Mouse (Mus musculus) midbrain, embryonic 14.5 days (tissue): ENCODE measurements at regions not wholly inside any gene's neighbourhood (a gene's known extent, or its start where the extent isn't known, plus 50 kb on each side); places are given as distances from the start of the nearest gene placed in this dataset.

ENCODE experiments used
- ATAC-seq: fragments of 200-750 bp; cut with Nextera tagmentation; 2 replicates; pipeline ENCODE4 v1.8.0; 2017; ENCODE audit warnings: moderate number of reproducible peaks, moderate library complexity; ENCODE audit not compliant: low FRiP score, low TSS enrichment
- DNase-seq: peaks from one replicate; pipeline ENCODE4 v3.0.0-alpha.2; 2015
- H3K27ac ChIP-seq: fragments of 300-500 bp; sonication (generic); replicated peaks from 2 replicates; pipeline ENCODE4 v1.5.1; 2014; ENCODE audit warnings: mild to moderate bottlenecking, low read depth, low read length, moderate library complexity
- H3K27me3 ChIP-seq: fragments of 300-500 bp; sonication (generic); 2 replicates; pipeline ENCODE4 v1.6.1; 2014; ENCODE audit warnings: low read length, control low read depth, mixed read lengths; ENCODE audit not compliant: control insufficient read depth, insufficient read depth
- H3K36me3 ChIP-seq: fragments of 300-500 bp; sonication (generic); 2 replicates; pipeline ENCODE4 v1.6.1; 2014; ENCODE audit warnings: low read length, control low read depth; ENCODE audit not compliant: control insufficient read depth, insufficient read depth
- H3K4me1 ChIP-seq: fragments of 300-500 bp; sonication (generic); 2 replicates; pipeline ENCODE4 v1.6.1; 2014; ENCODE audit warnings: mild to moderate bottlenecking, antibody characterized with exemption, low read length, control low read depth; ENCODE audit not compliant: control insufficient read depth, insufficient read depth
- H3K4me2 ChIP-seq: fragments of 300-500 bp; sonication (generic); 2 replicates; pipeline ENCODE4 v1.6.1; 2014; ENCODE audit warnings: mild to moderate bottlenecking, low read length, moderate library complexity
- H3K4me3 ChIP-seq: fragments of 300-500 bp; sonication (generic); replicated peaks from 2 replicates; pipeline ENCODE4 v1.5.1; 2014; ENCODE audit warnings: low read depth, low read length
- H3K9ac ChIP-seq: fragments of 300-500 bp; sonication (generic); replicated peaks from 2 replicates; pipeline ENCODE4 v1.6.1; 2014; ENCODE audit warnings: mild to moderate bottlenecking, low read length, moderate library complexity
- H3K9me3 ChIP-seq: fragments of 300-500 bp; sonication (generic); 2 replicates; pipeline ENCODE4 v1.6.1; 2016; ENCODE audit warnings: low read length, control low read depth, mixed read lengths; ENCODE audit not compliant: control insufficient read depth
- WGBS: fragments of 180-500 bp; shearing (Covaris S2); extraction: QIAGEN DNeasy Blood & Tissue Kit; methylation state at CpG from one replicate; pipeline ENCODE4 v1.1.7; 2014; 5-methylcytosine and 5-hydroxymethylcytosine counted together

- Histone ChIP-seq H3K27me3 (no peaks in the 10 kb centered on the region), H3K9me3 (no peaks in the 10 kb centered on the region), H3K27ac (no peak overlapping the region), H3K4me3 (no peak overlapping the region), H3K4me1 (no peaks in the 10 kb centered on the region), H3K4me2 (no peak overlapping the region), H3K9ac (no peak overlapping the region), H3K36me3 (no peaks in the 10 kb centered on the region)
- 82% methylated on average over 11 of the region's 11 CpGs for WGBS
- no peak for ATAC-seq
- DNase-seq = no peak
Measured at GRCm38 (mm10) chr7:70640574-70640973, 274.0 kb upstream of the Nr2f2 start.

- Histone ChIP-seq H3K9me3 (no peaks in the 10 kb centered on the region), H3K9ac (no peak overlapping the region), H3K4me1 (no peaks in the 10 kb centered on the region), H3K27me3 (no peaks in the 10 kb centered on the region), H3K36me3 (no peaks in the 10 kb centered on the region), H3K27ac (no peak overlapping the region), H3K4me3 (no peak overlapping the region), H3K4me2 (no peak overlapping the region)
- WGBS = 68% methylated on average over 2 of the region's 2 CpGs
- DNase-seq (no peak), ATAC-seq (no peak)
Measured at GRCm38 (mm10) chr7:70638161-70638560, 271.6 kb upstream of the Nr2f2 start.

- H3K27ac ChIP-seq = no peak overlapping the region
- WGBS = 75% methylated on average over 11 of the region's 11 CpGs
- H3K4me3 ChIP-seq = no peak overlapping the region
- no peaks in the 10 kb centered on the region for H3K27me3 ChIP-seq
- no peaks in the 10 kb centered on the region for H3K9me3 ChIP-seq
- no peak overlapping the region for H3K4me2 ChIP-seq
- ATAC-seq (no peak), DNase-seq (no peak)
- no peak overlapping the region for H3K9ac ChIP-seq
- no peaks in the 10 kb centered on the region for H3K36me3 ChIP-seq
- no peaks in the 10 kb centered on the region for H3K4me1 ChIP-seq
Measured at GRCm38 (mm10) chr7:70634016-70634415, 267.5 kb upstream of the Nr2f2 start.

GRCm38 (mm10) chr7:70633577-70633976 is 267.0 kb upstream of the Nr2f2 start:
- H3K4me2 ChIP-seq = no peak overlapping the region
- WGBS = 29% methylated on average over 11 of the region's 11 CpGs

GRCm38 (mm10) chr7:70625643-70626231 is 259.2 kb upstream of the Nr2f2 start:
- H3K4me3 ChIP-seq = peak overlapping the region; percentile 20
- H3K9me3 ChIP-seq = no peaks in the 10 kb centered on the region
- H3K27me3 ChIP-seq = peaks cover 5% of the 10 kb centered on the region; the same call in 1 of the 2 replicates
- H3K36me3 ChIP-seq = no peaks in the 10 kb centered on the region
- peaks cover 17% of the 10 kb centered on the region for H3K4me1 ChIP-seq
- 0 out of 2 replicates have a peak overlapping the region, but pooled peaks have one; percentile 9 for H3K9ac ChIP-seq
- WGBS = 8% methylated on average over 10 of the region's 10 CpGs
- H3K27ac ChIP-seq = no peak overlapping the region
- ATAC-seq (peak; percentile 32; the same call in 1 of the 2 replicates), DNase-seq (peak; percentile 4)
- peak overlapping the region; percentile 58 for H3K4me2 ChIP-seq

More at GRCm38 (mm10) chr7:70633577-70633976, 267.0 kb upstream of the Nr2f2 start:
- Histone ChIP-seq H3K4me1 (no peaks in the 10 kb centered on the region), H3K9ac (no peak overlapping the region), H3K27me3 (no peaks in the 10 kb centered on the region), H3K9me3 (no peaks in the 10 kb centered on the region), H3K4me3 (no peak overlapping the region), H3K36me3 (no peaks in the 10 kb centered on the region), H3K27ac (no peak overlapping the region)
- DNase-seq (peak; percentile 16), ATAC-seq (no peak)

- WGBS = under 1% methylated on average over 30 of the region's 30 CpGs
- H3K4me2 ChIP-seq = peak overlapping the region; percentile 58
- H3K9ac ChIP-seq = peak overlapping the region; percentile 9; the same call in 1 of the 2 replicates
- peaks cover 5% of the 10 kb centered on the region; the same call in 1 of the 2 replicates for H3K27me3 ChIP-seq
- no peaks in the 10 kb centered on the region for H3K9me3 ChIP-seq
- no peak overlapping the region for H3K27ac ChIP-seq
- H3K36me3 ChIP-seq = no peaks in the 10 kb centered on the region
- DNase-seq = peak; percentile 83
- peaks cover 17% of the 10 kb centered on the region for H3K4me1 ChIP-seq
- peak; percentile 85 for ATAC-seq
- peak overlapping the region; percentile 20 for H3K4me3 ChIP-seq
Measured at GRCm38 (mm10) chr7:70624727-70625642, 258.4 kb upstream of the Nr2f2 start.

- DNase-seq (peak; percentile 37), ATAC-seq (no peak)
- H3K36me3 ChIP-seq = no peaks in the 10 kb centered on the region
- peaks cover 5% of the 10 kb centered on the region; the same call in 1 of the 2 replicates for H3K27me3 ChIP-seq
- no peaks in the 10 kb centered on the region for H3K9me3 ChIP-seq
- H3K4me2 ChIP-seq = peak overlapping the region; percentile 58
- no peak overlapping the region for H3K4me3 ChIP-seq
- H3K27ac ChIP-seq = no peak overlapping the region
- H3K4me1 ChIP-seq = peaks cover 17% of the 10 kb centered on the region
- 5% methylated on average over 16 of the region's 16 CpGs for WGBS
- H3K9ac ChIP-seq = no peak overlapping the region
Measured at GRCm38 (mm10) chr7:70624031-70624726, 257.6 kb upstream of the Nr2f2 start.

GRCm38 (mm10) chr7:70619400-70619799 is 252.9 kb upstream of the Nr2f2 start:
- no peak overlapping the region for H3K9ac ChIP-seq
- no peak overlapping the region for H3K4me3 ChIP-seq
- DNase-seq (no peak), ATAC-seq (no peak)
- H3K9me3 ChIP-seq = no peaks in the 10 kb centered on the region
- H3K4me1 ChIP-seq = peaks cover 1% of the 10 kb centered on the region
- WGBS = 92% methylated on average over 7 of the region's 7 CpGs
- H3K36me3 ChIP-seq = no peaks in the 10 kb centered on the region
- no peak overlapping the region for H3K4me2 ChIP-seq
- no peak overlapping the region for H3K27ac ChIP-seq
- H3K27me3 ChIP-seq = no peaks in the 10 kb centered on the region
